Mouse (Mus musculus) kidney, embryonic 14.5 days (tissue): ENCODE results near the gene Bcat2. TPM values are rescaled to one million over a fixed set of nuclear protein-coding genes. Genes with fewer than 3 reads are reported as not detected.
A peak's percentile ranks its signal among the peaks of the same experiment; 100 is the strongest.

Experiments
- ATAC-seq: fragments of 200-750 bp; cut with Nextera tagmentation; 2 replicates; pipeline ENCODE4 v1.8.0; 2017; ENCODE audit warnings: moderate number of reproducible peaks, mild to moderate bottlenecking, moderate TSS enrichment, moderate library complexity; ENCODE audit not compliant: low FRiP score, low TSS enrichment
- H3K27ac ChIP-seq: fragments of 300-500 bp; sonication (generic); 2 replicates; pipeline ENCODE4 v1.5.1; 2014; ENCODE audit warnings: low read depth, mild to moderate bottlenecking, low read length, moderate library complexity, mixed read lengths
- H3K27me3 ChIP-seq: fragments of 300-500 bp; sonication (generic); 2 replicates; pipeline ENCODE4 v1.6.1; 2014; ENCODE audit warnings: mild to moderate bottlenecking, low read length; ENCODE audit not compliant: control insufficient read depth, insufficient read depth
- H3K36me3 ChIP-seq: fragments of 300-500 bp; sonication (generic); 2 replicates; pipeline ENCODE4 v1.6.1; 2014; ENCODE audit warnings: low read length, mixed read lengths; ENCODE audit not compliant: control insufficient read depth, insufficient read depth
- H3K4me1 ChIP-seq: fragments of 300-500 bp; sonication (generic); 2 replicates; pipeline ENCODE4 v1.6.1; 2014; ENCODE audit warnings: low read length, mixed read lengths; ENCODE audit not compliant: control insufficient read depth, insufficient read depth
- H3K4me2 ChIP-seq: fragments of 300-500 bp; sonication (generic); replicated peaks from 2 replicates; pipeline ENCODE4 v1.6.1; 2014; ENCODE audit warnings: low read depth, mild to moderate bottlenecking, low read length
- H3K4me3 ChIP-seq: fragments of 300-500 bp; sonication (generic); 2 replicates; pipeline ENCODE4 v1.5.1; 2014; ENCODE audit warnings: mild to moderate bottlenecking, low read length
- H3K9ac ChIP-seq: fragments of 300-500 bp; sonication (generic); 2 replicates; pipeline ENCODE4 v1.6.1; 2014; ENCODE audit warnings: low read depth, mild to moderate bottlenecking, low read length, moderate library complexity
- H3K9me3 ChIP-seq: fragments of 300-500 bp; sonication (generic); 2 replicates; pipeline ENCODE4 v1.6.1; 2016; ENCODE audit warnings: low read length; ENCODE audit not compliant: control insufficient read depth
- WGBS: fragments of 180-500 bp; shearing (Covaris S2); extraction: QIAGEN DNeasy Blood & Tissue Kit; methylation state at CpG from one replicate; pipeline ENCODE4 v1.1.7; 2014; 5-methylcytosine and 5-hydroxymethylcytosine counted together
- polyA plus RNA-seq: library from polyadenylated mRNA; unstranded; fragments of >200 nt; fragmentation: Nextera tagmentation; extraction: Ambion mirVana; gene quantifications from 2 replicates; pipeline ENCODE4 v1.2.1, GENCODE M21; 2014

Gene Bcat2
- polyA plus RNA-seq, 1 experiment from 2014 or later: 73.7 TPM

DNA sequence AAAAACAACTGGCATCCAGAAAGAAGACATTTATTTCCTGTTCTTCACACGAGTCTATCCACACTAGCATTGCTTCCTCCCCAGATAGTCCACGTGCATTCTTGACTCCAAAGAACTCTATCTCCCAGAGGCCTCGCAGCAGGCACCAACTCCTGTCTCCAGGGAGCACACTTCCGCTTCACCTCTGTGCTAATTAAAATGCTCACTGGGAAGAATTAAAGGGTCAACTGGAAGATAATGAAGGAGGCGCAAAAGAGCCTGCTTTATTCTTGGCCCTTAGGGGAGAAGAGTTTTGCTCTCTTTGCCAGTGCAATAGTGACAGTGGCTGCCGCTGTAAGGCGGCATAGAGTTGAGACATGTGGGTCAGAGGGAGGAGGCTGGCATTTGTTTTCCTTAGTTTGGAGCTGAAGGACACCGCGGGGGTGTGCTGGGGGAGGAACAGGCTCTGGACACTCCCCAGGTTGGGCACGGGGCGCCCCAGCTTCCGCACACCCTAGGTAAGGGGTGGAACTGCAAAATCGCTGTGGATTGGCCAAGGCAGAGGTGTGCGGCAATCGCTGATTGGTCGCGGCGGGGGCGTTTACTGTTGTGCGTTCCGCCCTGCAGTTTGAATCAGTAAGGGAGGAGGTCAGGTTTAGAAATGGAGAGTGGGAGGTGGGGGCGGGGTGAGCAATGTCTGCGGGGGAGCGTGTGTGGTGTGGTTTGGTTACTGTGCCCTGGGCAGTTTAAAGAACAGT lies 2.0 kb upstream of the Bcat2 start:
- peak; percentile 97 for ATAC-seq
- H3K36me3 ChIP-seq: no peaks in the 10 kb centered on the region
- under 1% methylated on average over 24 of the region's 24 CpGs for WGBS
- H3K9ac ChIP-seq: peak overlapping the region; percentile 44; the same call in 1 of the 2 replicates
- H3K27me3 ChIP-seq: no peaks in the 10 kb centered on the region
- H3K9me3 ChIP-seq: no peaks in the 10 kb centered on the region
- peak overlapping the region; percentile 58 for H3K4me2 ChIP-seq
- H3K4me3 ChIP-seq: peak overlapping the region; percentile 39
- peak overlapping the region; percentile 86 for H3K27ac ChIP-seq
- H3K4me1 ChIP-seq: peaks cover 24% of the 10 kb centered on the region

DNA sequence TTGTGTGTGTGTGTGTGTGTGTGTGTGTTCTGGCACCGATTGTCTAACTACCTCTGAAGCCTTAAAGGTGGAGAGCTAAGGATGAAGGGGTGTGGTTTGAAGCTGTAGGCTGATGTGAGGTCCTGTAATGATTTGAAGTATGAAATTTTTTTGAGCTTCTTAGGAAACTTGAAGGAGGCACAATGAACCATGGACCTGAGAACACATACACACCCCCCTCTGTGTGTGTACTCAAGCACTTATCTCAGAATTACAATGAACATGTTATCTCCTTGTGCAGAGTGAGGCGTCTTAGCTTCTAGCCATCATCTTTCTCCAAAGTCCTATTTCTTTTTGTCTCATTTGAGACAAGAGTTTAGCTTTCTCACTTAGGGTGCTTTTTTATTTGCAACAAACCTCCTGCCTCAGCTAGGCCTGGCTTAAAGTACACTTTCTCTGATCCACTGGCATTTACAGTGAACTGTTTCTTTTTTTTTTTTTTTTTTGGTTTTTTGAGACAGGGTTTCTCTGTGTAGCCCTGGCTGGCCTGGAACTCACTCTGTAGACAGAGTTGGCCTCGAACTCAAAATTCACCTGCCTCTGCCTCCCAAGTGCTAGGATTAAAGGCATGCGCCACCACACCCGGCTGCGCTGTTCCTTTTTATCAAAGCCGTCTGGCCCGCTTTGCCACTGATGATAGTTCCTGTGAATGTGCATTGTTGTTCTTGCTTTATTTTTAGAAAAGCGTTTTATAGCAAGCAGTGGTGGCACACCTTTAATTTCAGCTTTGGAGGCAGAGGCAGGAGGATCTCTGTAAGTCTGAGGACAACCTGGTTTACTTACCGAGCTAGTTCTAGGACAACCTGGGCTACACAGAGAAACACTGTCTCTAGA lies 1.1 kb upstream of the Bcat2 start:
- Histone ChIP-seq H3K4me1 (peaks cover 25% of the 10 kb centered on the region), H3K27ac (peak overlapping the region; percentile 79), H3K27me3 (no peaks in the 10 kb centered on the region), H3K4me2 (peak overlapping the region; percentile 58), H3K9me3 (no peaks in the 10 kb centered on the region), H3K9ac (0 out of 2 replicates have a peak overlapping the region, but pooled peaks have one; percentile 18), H3K4me3 (peak overlapping the region; percentile 39), H3K36me3 (no peaks in the 10 kb centered on the region)
- WGBS: 82% methylated on average over 10 of the region's 10 CpGs
- no peak for ATAC-seq

DNA sequence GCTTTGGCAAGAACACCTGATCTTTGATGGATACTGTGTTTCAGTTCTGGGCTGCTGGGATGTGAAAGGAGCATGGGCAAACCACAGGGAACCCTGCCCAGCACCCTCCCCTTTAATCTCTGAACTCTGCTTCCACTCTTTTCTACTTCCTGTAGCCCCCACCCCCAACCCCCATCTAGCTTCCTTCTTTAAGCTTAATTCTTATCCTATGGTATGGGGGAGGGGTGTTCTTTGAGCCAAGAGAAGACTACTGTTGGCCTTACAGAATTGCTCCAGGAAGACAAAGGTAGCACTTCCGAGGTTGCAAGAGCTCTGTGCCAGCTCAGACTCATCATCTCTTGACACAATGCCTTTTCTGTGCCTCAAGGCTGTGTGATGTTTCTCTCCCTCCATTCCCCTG lies 2.0 kb downstream of the Bcat2 start:
- ATAC-seq: no peak
- WGBS: 63% methylated on average over 1 of the region's 1 CpGs
- no peak overlapping the region for H3K27ac ChIP-seq
- peak overlapping the region; percentile 72; the same call in 1 of the 2 replicates for H3K4me2 ChIP-seq
- H3K27me3 ChIP-seq: no peaks in the 10 kb centered on the region
- H3K36me3 ChIP-seq: peaks cover 16% of the 10 kb centered on the region
- 0 out of 2 replicates have a peak overlapping the region, but pooled peaks have one; percentile 73 for H3K9ac ChIP-seq
- H3K4me1 ChIP-seq: peaks cover 39% of the 10 kb centered on the region
- no peak overlapping the region for H3K4me3 ChIP-seq
- H3K9me3 ChIP-seq: no peaks in the 10 kb centered on the region

DNA sequence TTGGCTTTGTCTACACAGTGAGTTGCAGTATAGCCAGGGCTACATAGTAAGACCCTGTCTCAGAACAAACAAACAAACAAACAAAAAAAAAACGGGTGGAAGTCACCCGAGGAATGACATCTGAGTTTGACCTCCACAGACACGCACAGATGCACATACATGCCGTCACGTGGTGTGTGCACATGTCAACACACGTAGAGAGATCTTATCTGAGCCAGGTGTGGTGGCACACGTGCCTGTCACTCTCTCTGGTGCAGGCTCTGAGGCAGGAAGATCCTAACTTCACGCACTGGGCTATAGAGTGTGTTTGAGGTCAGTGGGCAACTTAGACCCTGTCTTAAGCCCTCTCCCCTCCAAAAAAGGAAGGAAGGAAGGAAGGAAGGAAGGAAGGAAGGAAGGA lies 4.0 kb downstream of the Bcat2 start:
- Histone ChIP-seq H3K27me3 (no peaks in the 10 kb centered on the region), H3K4me3 (no peak overlapping the region), H3K9ac (peak overlapping the region; percentile 7; the same call in 1 of the 2 replicates), H3K36me3 (peaks cover 25% of the 10 kb centered on the region), H3K4me2 (peak overlapping the region; percentile 17; the same call in 1 of the 2 replicates), H3K9me3 (no peaks in the 10 kb centered on the region), H3K27ac (no peak overlapping the region; the same call in 1 of the 2 replicates), H3K4me1 (peaks cover 34% of the 10 kb centered on the region)
- ATAC-seq: no peak
- 57% methylated on average over 8 of the region's 8 CpGs for WGBS

DNA sequence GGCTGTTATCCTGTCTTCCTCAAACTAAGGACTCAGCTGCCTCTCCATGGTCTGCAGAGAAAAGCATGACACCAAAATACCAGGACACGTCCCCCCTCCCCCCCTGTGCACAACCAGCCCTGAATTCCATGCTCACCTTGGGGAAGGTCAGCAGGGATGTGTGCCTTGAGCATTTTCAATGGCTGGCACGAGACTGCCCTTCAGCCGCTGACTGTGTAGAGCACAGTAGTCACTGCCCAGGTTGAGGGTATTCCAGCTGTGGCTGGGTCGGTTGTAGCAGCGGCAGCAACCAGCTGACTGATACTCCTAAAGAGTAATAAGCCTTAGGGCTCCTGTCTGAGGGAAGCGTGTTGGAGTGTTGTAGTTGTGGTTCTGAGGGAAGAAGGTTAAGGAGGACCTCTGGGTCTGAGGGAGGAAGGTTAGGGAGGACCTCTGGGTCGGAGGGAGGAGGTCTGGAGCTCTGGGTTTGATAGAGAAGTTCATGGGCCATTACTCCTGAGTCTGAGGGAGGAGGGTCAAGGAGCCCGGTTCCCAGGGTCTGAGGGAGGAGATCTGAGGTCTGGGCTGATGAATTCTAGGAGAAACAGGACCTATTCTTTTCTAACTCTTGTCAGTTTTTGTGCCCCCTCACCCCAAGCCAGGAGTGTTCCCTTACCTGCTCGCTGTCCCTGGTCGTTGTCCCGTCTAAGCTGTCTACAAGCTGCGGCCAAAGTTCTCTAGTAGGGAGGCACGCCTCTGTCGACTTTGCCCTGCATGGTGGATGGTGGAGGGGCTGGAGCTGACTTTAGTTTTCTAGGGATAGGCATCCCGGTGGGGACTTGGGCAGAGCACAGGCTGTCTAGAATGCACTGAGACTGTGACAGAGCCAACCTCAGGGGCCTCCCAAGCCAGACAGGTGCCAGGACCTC lies 4.8 kb downstream of the Bcat2 start:
- H3K4me2 ChIP-seq: peak overlapping the region; percentile 17; the same call in 1 of the 2 replicates
- peak; percentile 59 for ATAC-seq

DNA sequence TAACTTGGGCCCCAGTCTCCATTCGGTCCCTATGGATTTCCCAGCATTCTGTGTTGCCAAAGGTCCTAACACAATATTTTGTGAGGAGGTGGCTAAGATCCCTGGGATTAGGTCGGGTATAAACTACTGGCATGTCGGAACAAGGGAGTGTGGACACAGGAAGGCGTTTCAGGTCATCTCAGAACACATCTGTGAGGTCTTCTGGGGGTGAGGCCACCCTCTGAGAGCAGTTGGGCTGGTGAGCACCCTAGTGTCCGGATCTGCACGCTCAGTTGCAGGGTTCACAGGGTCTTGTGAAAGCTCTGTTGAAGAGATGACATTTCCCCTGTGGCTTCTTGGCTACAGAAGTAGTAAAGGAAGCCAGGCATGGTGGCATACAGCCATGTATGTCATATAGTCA lies 16.0 kb downstream of the Bcat2 start:
- peaks cover 19% of the 10 kb centered on the region; the same call in 1 of the 2 replicates for H3K36me3 ChIP-seq
- no peak overlapping the region for H3K27ac ChIP-seq
- no peak overlapping the region for H3K9ac ChIP-seq
- no peak overlapping the region for H3K4me2 ChIP-seq
- ATAC-seq: no peak
- WGBS: 96% methylated on average over 6 of the region's 6 CpGs
- H3K9me3 ChIP-seq: no peaks in the 10 kb centered on the region
- H3K27me3 ChIP-seq: no peaks in the 10 kb centered on the region
- no peak overlapping the region for H3K4me3 ChIP-seq
- no peaks in the 10 kb centered on the region for H3K4me1 ChIP-seq

More for the DNA sequence above, 4.8 kb downstream of the Bcat2 start:
- Histone ChIP-seq H3K9me3 (no peaks in the 10 kb centered on the region), H3K9ac (peak overlapping the region; percentile 20; the same call in 1 of the 2 replicates), H3K4me1 (peaks cover 33% of the 10 kb centered on the region), H3K36me3 (peaks cover 25% of the 10 kb centered on the region), H3K27ac (peak overlapping the region; percentile 67), H3K4me3 (peak overlapping the region; percentile 9; the same call in 1 of the 2 replicates), H3K27me3 (no peaks in the 10 kb centered on the region)
- 50% methylated on average over 15 of the region's 15 CpGs for WGBS

DNA sequence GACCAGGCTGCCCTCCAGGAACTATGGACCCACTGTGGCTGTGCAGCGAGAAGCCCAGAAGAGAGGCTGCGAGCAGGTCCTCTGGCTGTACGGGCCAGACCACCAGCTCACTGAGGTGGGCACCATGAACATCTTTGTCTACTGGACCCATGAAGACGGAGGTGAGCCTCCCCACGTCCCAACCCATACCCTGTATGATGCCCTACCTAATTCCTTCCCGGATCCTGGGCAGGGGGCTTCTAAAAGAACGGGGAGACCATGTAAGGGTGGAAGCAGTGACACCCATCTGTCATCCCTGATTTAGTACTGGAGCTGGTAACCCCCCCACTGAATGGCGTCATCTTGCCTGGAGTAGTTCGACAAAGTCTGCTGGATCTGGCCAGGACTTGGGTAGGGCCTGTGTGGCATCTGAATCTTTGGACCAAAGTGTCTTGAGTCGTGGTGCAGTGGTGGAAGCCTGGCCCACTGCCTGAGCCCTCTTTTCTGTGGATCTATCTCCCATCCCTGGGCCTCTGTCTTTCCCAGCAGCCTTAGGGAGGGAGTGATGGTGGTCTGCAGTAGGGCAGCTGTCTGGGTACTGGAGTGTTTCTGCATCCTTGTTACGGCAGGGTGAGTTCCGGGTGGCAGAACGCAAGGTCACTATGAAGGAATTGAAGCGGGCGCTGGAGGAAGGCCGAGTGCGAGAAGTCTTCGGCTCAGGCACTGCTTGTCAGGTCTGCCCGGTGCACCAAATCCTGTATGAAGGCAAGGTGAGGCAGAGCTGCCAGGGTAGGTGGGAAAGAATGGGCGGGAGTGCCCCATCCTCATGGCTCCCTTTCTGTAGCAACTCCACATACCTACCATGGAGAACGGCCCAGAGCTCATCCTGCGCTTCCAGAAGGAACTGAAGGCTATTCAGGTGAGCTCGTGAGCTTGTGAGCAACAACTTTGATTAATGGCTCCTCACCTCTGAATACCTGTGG lies 18.0 kb downstream of the Bcat2 start:
- WGBS: 87% methylated on average over 23 of the region's 23 CpGs
- H3K36me3 ChIP-seq: peaks cover 16% of the 10 kb centered on the region; the same call in 1 of the 2 replicates
- H3K9me3 ChIP-seq: no peaks in the 10 kb centered on the region

More for the DNA sequence above, 18.0 kb downstream of the Bcat2 start:
- Histone ChIP-seq H3K4me2 (no peak overlapping the region), H3K4me3 (no peak overlapping the region), H3K9ac (no peak overlapping the region), H3K27me3 (no peaks in the 10 kb centered on the region), H3K27ac (no peak overlapping the region), H3K4me1 (no peaks in the 10 kb centered on the region)
- no peak for ATAC-seq
